Mouse (Mus musculus): ENCODE results near the gene Gm17720. TPM values are rescaled to one million over a fixed set of nuclear protein-coding genes. Genes with fewer than 3 reads are reported as not detected.
"Not testable (repeated sequence)": the region's sequence is repeated elsewhere in the genome, so short reads cannot be mapped to it uniquely, and the experiment has no call there.

Gene Gm17720
- total and polyA plus RNA-seq, 3 experiments, result not detected

DNA sequence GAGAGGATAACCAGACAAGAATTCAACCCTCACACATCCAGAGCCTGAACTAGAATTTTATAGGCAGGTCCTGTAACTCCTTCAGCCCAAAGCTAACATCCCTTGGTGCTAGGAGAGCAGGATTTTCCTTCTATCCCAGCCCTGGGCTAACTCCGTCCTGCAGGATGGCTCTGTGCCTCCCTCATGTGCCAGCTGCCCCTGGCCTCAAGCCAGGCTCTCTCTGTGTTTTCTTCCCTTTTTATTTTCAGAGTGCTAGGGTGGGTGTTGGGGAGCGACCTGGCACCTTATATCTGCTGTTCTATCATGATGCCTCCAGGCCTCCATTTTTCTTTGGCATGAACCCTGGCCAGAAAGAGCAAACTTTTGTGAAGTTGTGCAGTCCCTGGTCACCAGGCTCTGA, 66.4 kb downstream of the Gm17720 start:
- DNase-seq (ENCODE audit: extremely low read depth), result no peak
- Histone ChIP-seq H3K4me2 (ENCODE audit: insufficient read depth, low read depth, poor library complexity, severe bottlenecking) (no peak overlapping the region), H3K9ac (ENCODE audit: insufficient read depth, low read depth) (no peak overlapping the region), H3K4me1 (ENCODE audit: control insufficient read depth in 1 of 2, insufficient read depth in 2 of 2) (peaks cover 3 to 8% of the 10 kb centered on the region in 2 experiments; a peak in 1 of 4 replicates), H3K79me2 (replicated peaks; ENCODE audit: control insufficient read depth, extremely low read depth, insufficient read depth, poor library complexity, severe bottlenecking) (no peaks in the 10 kb centered on the region), H3K27me3 (replicated peaks) (peaks cover 1% of the 10 kb centered on the region), H3K27ac (ENCODE audit: insufficient read depth, low read depth) (no peak overlapping the region), H3K9me3 (replicated peaks; ENCODE audit: low read length) (no peaks in the 10 kb centered on the region), H3K36me3 (replicated peaks in 1 of 2; ENCODE audit: control insufficient read depth in 1 of 2, insufficient read depth in 1 of 2, low read length in 1 of 2) (no peaks in the 10 kb centered on the region), H3K4me3 (replicated peaks in 1 of 3; ENCODE audit: low read depth in 2 of 3, low read length in 2 of 3, poor library complexity in 1 of 3) (no peak overlapping the region)
- dilution Hi-C loops (cut with MboI; ENCODE audit: extremely low pct_ligation_motif_present, extremely low pct_unique_long_range_greater_than_20kb, low sequenced_read_pairs), result no loop called here
- no peak for TF ChIP-seq TCF12 (IDR thresholded peaks at IDR 0.05; ENCODE audit: low read depth, low read length)
- no peak for TF ChIP-seq KAT2A (IDR thresholded peaks at IDR 0.05; ENCODE audit: insufficient replicate concordance, low read length)
- TF ChIP-seq IRF4 (IDR thresholded peaks at IDR 0.05; ENCODE audit: low read depth, low read length), result no peak
- no peak for TF ChIP-seq PAX5 (IDR thresholded peaks at IDR 0.05; ENCODE audit: low read length)
- no peak for TF ChIP-seq GABPA (IDR thresholded peaks at IDR 0.05; ENCODE audit: insufficient replicate concordance, low read depth, low read length)
- TF ChIP-seq ETS1 (conservative IDR thresholded peaks at IDR 0.05; ENCODE audit: low read depth, low read length), result no peak
- TF ChIP-seq EP300 (IDR thresholded peaks at IDR 0.05; ENCODE audit: low read length), result no peak
- no peak for TF ChIP-seq MEF2A (IDR thresholded peaks at IDR 0.05; ENCODE audit: borderline replicate concordance, low read depth, low read length)
- TF ChIP-seq USF2 (conservative IDR thresholded peaks at IDR 0.05; ENCODE audit: low read depth, low read length), result no peak
- no peak for TF ChIP-seq NRF1 (IDR thresholded peaks at IDR 0.05; ENCODE audit: low read depth, low read length)
- TF ChIP-seq POLR2A (IDR thresholded peaks at IDR 0.05; ENCODE audit: low read depth, low read length), result no peak
- no peak for TF ChIP-seq RCOR1 (conservative IDR thresholded peaks at IDR 0.05; ENCODE audit: low read depth, low read length)
- TF ChIP-seq MAX (IDR thresholded peaks at IDR 0.05; ENCODE audit: low read length), result no peak
- no peak for TF ChIP-seq BHLHE40 (IDR thresholded peaks at IDR 0.05; ENCODE audit: low read depth, low read length)
- TF ChIP-seq MAFK (IDR thresholded peaks at IDR 0.05; ENCODE audit: insufficient replicate concordance, low read length), result no peak
- TF ChIP-seq MYC (IDR thresholded peaks at IDR 0.05; ENCODE audit: low read depth, low read length), result no peak
- no peak for TF ChIP-seq NELFE (IDR thresholded peaks at IDR 0.05; ENCODE audit: low read depth, low read length)
- TF ChIP-seq ZNF384 (IDR thresholded peaks at IDR 0.05; ENCODE audit: low read depth, low read length), result no peak
- in situ Hi-C loops (cut with MboI; ENCODE audit: low pct_ligation_motif_present, low pct_unique_long_range_greater_than_20kb, low sequenced_read_pairs), result no loop called here

DNA sequence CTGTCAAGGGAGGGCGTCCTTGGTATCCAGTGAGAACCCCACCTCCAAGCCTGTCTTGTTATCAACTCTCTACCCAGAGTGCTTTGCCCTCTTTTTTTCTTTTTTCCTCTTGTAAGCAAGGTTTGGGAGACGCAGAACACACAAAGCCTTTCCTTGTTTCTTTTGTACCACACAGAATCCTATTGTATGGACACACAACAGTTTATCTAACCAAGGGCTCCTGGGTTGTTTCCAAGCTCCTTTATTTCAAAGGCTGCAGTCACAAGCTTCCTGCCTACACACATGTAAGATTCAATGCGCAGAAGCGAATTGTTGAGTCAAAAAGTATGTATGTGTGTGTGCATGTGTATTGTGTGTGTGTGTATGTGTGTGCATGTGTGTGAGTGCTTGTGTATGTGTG, 68.2 kb downstream of the Gm17720 start:
- H3K9me3 ChIP-seq (replicated peaks; ENCODE audit: low read length), result no peaks in the 10 kb centered on the region
- TF ChIP-seq MAZ (IDR thresholded peaks at IDR 0.05; ENCODE audit: low read depth, low read length), result no peak
- TF ChIP-seq RAD21 (IDR thresholded peaks at IDR 0.05; ENCODE audit: low read depth, low read length), result no peak
- no peak for TF ChIP-seq E2F4 (IDR thresholded peaks at IDR 0.05; ENCODE audit: insufficient replicate concordance, low read depth, low read length)
- no peak overlapping the region for H3K4me3 ChIP-seq (replicated peaks in 1 of 3; ENCODE audit: low read depth in 2 of 3, low read length in 2 of 3, poor library complexity in 1 of 3)
- H3K27ac ChIP-seq (ENCODE audit: insufficient read depth, low read depth), result no peak overlapping the region
- in situ Hi-C loops (cut with MboI; ENCODE audit: low pct_ligation_motif_present, low pct_unique_long_range_greater_than_20kb, low sequenced_read_pairs), result no loop called here
- no peak overlapping the region for H3K9ac ChIP-seq (ENCODE audit: insufficient read depth, low read depth)
- H3K36me3 ChIP-seq (replicated peaks in 1 of 2; ENCODE audit: control insufficient read depth in 1 of 2, insufficient read depth in 1 of 2, low read length in 1 of 2), result no peaks in the 10 kb centered on the region
- H3K4me2 ChIP-seq (ENCODE audit: insufficient read depth, low read depth, poor library complexity, severe bottlenecking), result no peak overlapping the region
- no peak for DNase-seq (ENCODE audit: extremely low read depth)
- H3K79me2 ChIP-seq (replicated peaks; ENCODE audit: control insufficient read depth, extremely low read depth, insufficient read depth, poor library complexity, severe bottlenecking), result no peaks in the 10 kb centered on the region
- dilution Hi-C loops (cut with MboI; ENCODE audit: extremely low pct_ligation_motif_present, extremely low pct_unique_long_range_greater_than_20kb, low sequenced_read_pairs), result no loop called here
- H3K4me1 ChIP-seq (ENCODE audit: control insufficient read depth in 1 of 2, insufficient read depth in 2 of 2), result peaks cover under 1 to 6% of the 10 kb centered on the region in 2 experiments; a peak in 1 of 4 replicates
- H3K27me3 ChIP-seq (replicated peaks), result peaks cover 1% of the 10 kb centered on the region

DNA sequence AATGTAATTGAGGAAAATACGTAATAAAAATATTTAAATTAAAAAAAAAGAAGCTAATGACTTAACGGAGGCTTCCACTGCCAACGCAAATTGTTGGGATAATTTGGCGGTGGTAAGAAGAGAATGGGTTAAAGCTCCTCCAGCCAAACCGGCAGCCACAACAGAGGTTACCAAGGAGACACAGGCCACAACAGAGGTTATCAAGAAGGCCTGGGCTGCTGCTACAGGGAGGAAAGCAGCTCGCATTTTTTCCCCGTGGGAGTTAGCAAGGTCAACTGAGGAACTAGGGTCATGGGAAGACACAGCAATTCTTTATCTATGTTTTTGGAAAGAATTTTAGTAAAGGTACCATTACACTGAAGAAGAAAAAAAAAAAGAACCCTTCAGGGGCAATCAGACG, 68.8 kb downstream of the Gm17720 start:
- DNase-seq (ENCODE audit: extremely low read depth); H3K27ac ChIP-seq (ENCODE audit: insufficient read depth, low read depth); H3K9me3 ChIP-seq (replicated peaks; ENCODE audit: low read length); in situ Hi-C loops (cut with MboI; ENCODE audit: low pct_ligation_motif_present, low pct_unique_long_range_greater_than_20kb, low sequenced_read_pairs); dilution Hi-C loops (cut with MboI; ENCODE audit: extremely low pct_ligation_motif_present, extremely low pct_unique_long_range_greater_than_20kb, low sequenced_read_pairs); H3K4me2 ChIP-seq (ENCODE audit: insufficient read depth, low read depth, poor library complexity, severe bottlenecking); H3K79me2 ChIP-seq (replicated peaks; ENCODE audit: control insufficient read depth, extremely low read depth, insufficient read depth, poor library complexity, severe bottlenecking); H3K36me3 ChIP-seq (replicated peaks in 1 of 2; ENCODE audit: control insufficient read depth in 1 of 2, insufficient read depth in 1 of 2, low read length in 1 of 2); H3K27me3 ChIP-seq (replicated peaks); H3K4me3 ChIP-seq (replicated peaks in 1 of 3; ENCODE audit: low read depth in 2 of 3, low read length in 2 of 3, poor library complexity in 1 of 3); H3K9ac ChIP-seq (ENCODE audit: insufficient read depth, low read depth); H3K4me1 ChIP-seq (ENCODE audit: control insufficient read depth in 1 of 2, insufficient read depth in 2 of 2): not testable (repeated sequence)

Data from CH12.LX (cell line).